In the genomic region with DNA sequence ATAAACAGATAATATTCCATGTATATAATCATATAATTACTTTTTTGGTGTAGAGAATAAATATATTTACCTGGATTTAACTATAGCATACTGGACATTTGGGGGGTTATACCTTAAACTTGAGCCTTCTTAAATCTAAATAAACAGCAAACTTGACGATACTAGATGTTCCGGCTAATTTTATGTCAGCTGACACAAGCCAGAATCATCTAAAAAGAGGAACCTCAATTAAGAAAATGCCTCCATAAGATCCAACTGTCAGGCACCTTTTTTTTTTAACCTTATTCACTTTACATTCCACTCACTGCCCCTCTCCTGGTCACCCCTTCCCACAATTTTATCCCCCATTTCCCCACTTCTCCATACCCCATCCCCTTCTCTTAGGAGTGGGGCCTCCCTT, we compare ENCODE assay signal across 1 mouse cellular context.
A peak's percentile ranks its signal among the peaks of the same experiment; 100 is the strongest.
TF ChIP-seq lines count a peak whose summit lies in the region.

No protein-coding gene starts in this region.

TF ChIP-seq in MEL, 35 proteins besides CTCF, POLR2A, EP300 and RAD21 (continued from another document):
- 0 out of 2 replicates have a peak, but pooled peaks have one; percentile 26 for TF ChIP-seq TCF12 (IDR thresholded peaks at IDR 0.05; ENCODE audit: low read depth, low read length)
- no peak for TF ChIP-seq RCOR1 (IDR thresholded peaks at IDR 0.05; ENCODE audit: low read depth, low read length)
- TF ChIP-seq USF2 (IDR thresholded peaks at IDR 0.05; ENCODE audit: borderline replicate concordance in 1 of 2, insufficient read depth in 1 of 2, low read depth in 1 of 2, low read length in 2 of 2), result peak in 1 of 2 experiments; percentile 6; a peak in 1 of 4 replicates
- no peak for TF ChIP-seq POLR2AphosphoS5 (IDR thresholded peaks at IDR 0.05; ENCODE audit: borderline replicate concordance, low read depth, low read length)
- no peak for TF ChIP-seq MAZ (IDR thresholded peaks at IDR 0.05; ENCODE audit: low read depth, low read length)
- peak; percentile 49 for TF ChIP-seq SIN3A (IDR thresholded peaks at IDR 0.05; ENCODE audit: low read length)
